Mouse (Mus musculus) E14TG2a.4 (cell line): ENCODE measurements around the gene Abcf1.

ENCODE experiments used
- CTCF ChIP-seq: conservative IDR thresholded peaks from 2 replicates; pipeline ENCODE4 v1.5.1; 2014; ENCODE audit warnings: low read length
- NANOG ChIP-seq: IDR thresholded peaks from 2 replicates; pipeline ENCODE4 v1.6.1; 2014; ENCODE audit warnings: borderline replicate concordance, low read length, mixed read lengths
- POU5F1 ChIP-seq: IDR thresholded peaks from 2 replicates; pipeline ENCODE4 v1.6.1; 2014; ENCODE audit warnings: low read length, borderline replicate concordance

DNA sequence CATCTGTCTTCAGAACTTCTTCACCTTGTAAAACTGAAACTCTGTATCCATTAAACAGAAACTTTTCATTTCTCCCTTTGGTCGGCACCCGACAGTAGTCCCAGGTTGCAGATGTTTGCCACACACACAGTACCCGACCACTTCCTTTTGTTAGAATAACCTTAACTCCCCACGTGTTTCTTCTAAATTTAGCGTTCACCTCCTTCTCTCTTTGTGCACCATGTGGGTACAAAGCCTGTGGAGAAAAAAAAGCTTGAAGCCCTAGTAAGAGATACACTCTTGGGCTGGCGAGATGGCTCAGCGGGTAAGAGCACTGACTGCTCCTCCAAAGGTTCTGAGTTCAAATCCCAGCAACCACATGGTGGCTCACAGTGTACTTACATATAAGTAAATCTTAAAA, 29.8 kb upstream of the Abcf1 start:
- TF ChIP-seq CTCF (no peak), POU5F1 (no peak), NANOG (no peak)
